Mouse (Mus musculus): ENCODE measurements around the gene Fasl.

- TF ChIP-seq CTCF (IDR thresholded peaks at IDR 0.05; ENCODE audit: borderline replicate concordance, insufficient read depth, low read depth, low read length) (no peak), POLR2A (IDR thresholded peaks at IDR 0.05; ENCODE audit: borderline replicate concordance, insufficient read depth, low read length) (no peak)
These were observed 45.6 kb downstream of the Fasl start for GRCm38 (mm10) chr1:161742481-161743267.

Measured in cerebellum, adult 2 months (tissue).